Mouse (Mus musculus): Measurements from ENCODE around the gene Cep112. TPM values are rescaled to one million over a fixed set of nuclear protein-coding genes. Genes with fewer than 3 reads are reported as not detected.

Cep112 gene
- total RNA-seq, 2 experiments from 2014 or later = 21.0 to 23.1 TPM

DNA sequence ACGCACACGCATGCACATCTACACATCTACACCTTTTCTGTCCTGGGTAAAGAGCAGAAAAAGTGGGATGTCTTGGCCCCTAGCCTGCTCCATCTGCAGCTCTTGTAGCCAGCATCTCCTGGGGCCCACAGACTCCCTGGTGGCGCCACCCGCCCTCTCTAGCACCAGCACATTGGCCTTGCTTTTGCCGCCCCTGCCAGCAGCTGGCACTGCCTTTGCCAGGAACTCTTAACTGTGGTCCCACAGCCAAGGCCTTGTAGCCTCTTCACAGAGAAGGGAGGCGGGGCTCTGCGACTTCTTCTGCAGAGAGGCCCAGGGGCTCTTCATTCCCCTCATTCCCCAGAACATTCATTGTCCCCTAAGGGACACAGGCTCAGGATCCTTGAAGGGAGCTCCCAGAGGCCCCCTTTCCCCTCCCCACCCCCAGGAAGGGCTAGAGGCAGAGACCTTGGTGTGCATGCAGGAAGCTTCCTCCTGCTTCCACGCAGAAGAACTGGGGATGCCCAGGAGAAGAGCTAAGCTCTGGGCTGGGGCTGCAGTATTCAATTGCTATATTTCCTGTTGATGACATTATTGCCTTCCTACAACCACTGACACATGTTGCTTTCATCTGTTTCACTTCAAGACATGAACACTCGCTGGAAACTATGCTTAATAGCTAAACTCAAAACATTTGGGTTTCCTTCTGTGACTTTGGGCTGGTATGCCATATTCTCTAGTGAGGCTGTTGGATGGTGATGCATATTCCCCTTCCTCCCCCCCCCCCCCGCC lies 475.9 kb downstream of the Cep112 start:
- peak; percentile 39 to 69 for DNase-seq (ENCODE audit: low spot score in 2 of 2)
- Histone ChIP-seq H3K4me3 (no peak overlapping the region), H3K27ac (peak overlapping the region; percentile 48; the same call in 1 of the 2 replicates)
- peak; percentile 14; the same call in 1 of the 2 replicates for TF ChIP-seq CTCF (conservative IDR thresholded peaks at IDR 0.05)

- peak in 1 of 2 experiments; percentile 43 for DNase-seq (ENCODE audit: low spot score in 2 of 2)
- no peak for TF ChIP-seq CTCF (conservative IDR thresholded peaks at IDR 0.05)
- Histone ChIP-seq H3K27ac (no peak overlapping the region; the same call in 1 of the 2 replicates), H3K4me3 (no peak overlapping the region)
These were observed 476.7 kb downstream of the Cep112 start for GRCm38 (mm10) chr11:108901670-108902069.

DNA sequence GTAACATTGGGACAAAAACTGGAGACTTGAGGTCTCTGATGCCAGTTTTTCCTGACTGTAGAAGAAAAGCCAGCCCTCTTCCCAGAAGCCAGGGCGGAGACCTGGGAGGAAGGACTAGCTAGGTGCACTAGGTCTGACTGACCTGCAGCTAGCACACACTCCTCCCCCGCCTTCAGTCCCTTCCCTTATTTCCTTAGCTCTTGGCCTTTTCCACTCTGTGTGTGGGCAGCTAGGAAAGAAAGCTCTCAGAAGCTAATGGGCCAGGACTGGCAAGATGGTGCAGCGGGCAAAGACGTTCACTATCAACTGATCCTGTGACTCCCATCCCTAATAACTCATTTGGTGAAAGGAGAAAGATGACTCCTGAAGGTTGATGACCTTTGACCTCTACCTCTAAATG lies 477.3 kb downstream of the Cep112 start:
- Histone ChIP-seq H3K4me3 (no peak overlapping the region), H3K27ac (no peak overlapping the region)
- no peak for TF ChIP-seq CTCF (conservative IDR thresholded peaks at IDR 0.05)
- DNase-seq (ENCODE audit: low spot score in 2 of 2) = no peak

DNA sequence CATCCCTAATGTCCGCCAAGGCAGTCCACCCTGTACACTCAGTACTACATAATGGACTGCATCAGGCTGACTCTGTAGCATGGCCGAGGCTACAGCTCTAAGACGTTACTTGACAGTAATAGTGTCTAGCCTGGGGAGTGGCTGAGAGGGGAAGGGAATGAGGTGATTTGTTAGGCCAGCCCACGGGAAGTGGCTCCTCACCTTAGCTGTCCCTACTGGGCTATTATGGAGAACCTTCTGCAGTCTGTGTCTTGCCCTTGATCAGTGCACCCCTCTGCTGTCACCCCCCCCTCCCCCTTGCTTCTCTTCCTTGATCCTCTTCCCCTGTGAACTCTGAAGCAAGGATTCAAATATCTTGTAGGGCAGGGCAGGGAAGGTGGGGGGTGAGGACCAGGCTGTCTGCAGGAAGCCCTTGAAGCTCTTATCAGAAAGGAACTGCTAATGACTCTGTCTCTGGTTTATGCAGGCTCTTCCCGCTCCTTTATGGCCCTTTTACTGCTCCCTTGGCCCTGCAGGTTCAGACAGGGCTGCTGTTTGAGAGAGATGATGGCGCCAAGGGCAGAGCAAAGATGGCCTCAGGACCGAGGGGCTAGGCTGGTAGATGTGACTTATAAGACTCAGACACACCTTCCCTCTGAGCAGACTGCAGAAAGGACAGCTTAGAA lies 481.7 kb downstream of the Cep112 start:
- no peak overlapping the region for H3K4me3 ChIP-seq
- no peak for DNase-seq (ENCODE audit: low spot score in 2 of 2)
- TF ChIP-seq CTCF (conservative IDR thresholded peaks at IDR 0.05) = no peak
- H3K27ac ChIP-seq = no peak overlapping the region

DNA sequence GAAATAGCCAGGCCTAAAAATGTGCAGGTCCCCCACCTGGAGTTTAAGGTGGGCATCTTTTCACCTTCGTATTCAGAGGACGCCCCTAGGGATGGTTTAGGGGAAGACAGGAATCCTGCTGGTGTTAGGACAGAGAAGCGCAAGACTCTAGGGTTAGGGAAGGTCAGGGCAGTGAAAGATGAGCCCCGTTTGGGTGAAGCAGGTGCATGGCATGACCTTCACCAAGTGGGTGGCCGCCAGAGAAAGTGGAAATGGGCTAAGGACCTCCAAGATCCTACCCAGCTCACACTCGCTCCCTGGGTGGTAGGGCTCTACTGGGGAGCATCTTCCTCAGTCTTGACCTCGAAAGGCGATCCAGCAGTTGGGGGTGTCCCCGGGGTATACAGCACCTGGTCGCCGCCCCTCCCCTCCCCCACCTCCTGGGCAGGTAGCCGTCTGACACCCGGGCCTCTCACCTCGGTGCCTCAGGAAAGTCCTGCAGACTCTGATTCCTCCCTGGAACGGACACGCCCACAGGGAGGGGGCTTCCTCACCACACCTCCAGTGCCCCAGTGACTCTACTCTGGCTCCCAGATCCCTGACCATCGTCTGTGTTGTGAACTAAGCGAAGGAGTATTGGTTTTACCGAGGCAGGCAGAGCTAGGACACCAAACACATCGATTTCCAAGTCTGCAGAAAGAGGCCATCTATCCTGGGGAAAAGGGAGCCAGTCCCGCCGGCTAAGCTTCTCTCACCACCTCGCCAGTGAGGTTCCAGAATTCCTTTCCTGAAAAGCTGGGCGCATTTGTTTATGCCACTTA lies 484.6 kb downstream of the Cep112 start:
- DNase-seq (ENCODE audit: low spot score in 2 of 2) = no peak
- no peak for TF ChIP-seq CTCF (conservative IDR thresholded peaks at IDR 0.05)
- Histone ChIP-seq H3K4me3 (no peak overlapping the region), H3K27ac (no peak overlapping the region)

Other genes with a start within 250 kb of the Cep112 start
- 1 to 10 TPM in 1 of 2 experiments, under 1 TPM in 1; 0.82 to 1.0 TPM for gene Apoh, start 81.8 kb upstream of the Cep112 start, total RNA-seq (2021)
- gene Prkca, start 81.3 kb upstream of the Cep112 start, total RNA-seq (2021) = 100 to 1,000 TPM; 211 to 241 TPM